In genomic region chr2:126445039-126445438, GRCm38 (mm10) we compare ENCODE assay signal across 15 mouse cellular contexts.
"Had no signal": no experiment of that assay in that cellular context is flagged by ENCODE, and none has a peak within 500 bp of the region (broad histone marks: within the 10 kb centered on the region; RNA-seq: fewer than 3 reads in every experiment).

No protein-coding gene starts in this region.

- H3K4me2 ChIP-seq: neural tube, embryonic 15.5 days; stomach, embryonic 15.5 days had no signal

- DNase-seq: retina, postnatal 1 day; right cerebral cortex, adult 18-20 months; right cerebral cortex, postnatal 14 days; right cerebral cortex, postnatal 25 days; right cerebral cortex, postnatal 4 days; spleen, adult 18-20 months; thymus, adult 18-20 months; thymus, adult 2 months; thymus, postnatal 14 days; thymus, postnatal 25 days; thymus, postnatal 36 days; thymus, postnatal 4 days had no signal

- H3K9ac ChIP-seq: neural tube, embryonic 15.5 days; stomach, embryonic 15.5 days had no signal

- H3K4me3 ChIP-seq: neural tube, embryonic 15.5 days; stomach, embryonic 15.5 days had no signal

- H3K27ac ChIP-seq: neural tube, embryonic 15.5 days; stomach, embryonic 15.5 days; stomach, postnatal 0 days had no signal

- H3K27me3 ChIP-seq: neural tube, embryonic 15.5 days; stomach, embryonic 15.5 days had no signal

- H3K36me3 ChIP-seq: neural tube, embryonic 15.5 days; stomach, embryonic 15.5 days had no signal

- H3K9me3 ChIP-seq: neural tube, embryonic 15.5 days; stomach, embryonic 15.5 days had no signal
